Mouse (Mus musculus) heart, adult 9 months (tissue): ENCODE data around the gene Erc1.

Experiments
- DNase-seq, 2 experiments: peaks; one replicate each; pipeline ENCODE4 v3.0.0; 2022; ENCODE audit warnings: low spot score in 2 of 2

The Erc1 gene

DNA sequence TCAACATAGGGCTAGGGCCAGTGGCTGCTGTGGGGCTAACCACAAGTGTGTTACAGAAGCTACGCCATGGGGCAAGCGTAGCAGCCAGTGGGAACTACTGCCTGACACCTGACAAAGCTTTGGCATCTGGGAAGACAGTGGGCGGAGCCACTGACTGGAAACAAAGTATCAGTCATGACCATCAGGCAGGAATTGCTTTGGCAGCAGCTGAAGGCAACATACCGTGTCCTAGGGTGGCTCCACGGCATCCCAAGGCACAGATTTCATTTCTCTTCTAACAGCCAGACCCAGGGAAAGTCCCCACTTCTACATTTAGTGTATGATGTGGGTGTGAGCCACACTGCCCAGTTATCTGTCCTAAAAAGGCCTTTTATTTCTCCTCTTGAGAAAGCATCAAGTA, 321.5 kb downstream of the Erc1 start:
- no peak for DNase-seq

DNA sequence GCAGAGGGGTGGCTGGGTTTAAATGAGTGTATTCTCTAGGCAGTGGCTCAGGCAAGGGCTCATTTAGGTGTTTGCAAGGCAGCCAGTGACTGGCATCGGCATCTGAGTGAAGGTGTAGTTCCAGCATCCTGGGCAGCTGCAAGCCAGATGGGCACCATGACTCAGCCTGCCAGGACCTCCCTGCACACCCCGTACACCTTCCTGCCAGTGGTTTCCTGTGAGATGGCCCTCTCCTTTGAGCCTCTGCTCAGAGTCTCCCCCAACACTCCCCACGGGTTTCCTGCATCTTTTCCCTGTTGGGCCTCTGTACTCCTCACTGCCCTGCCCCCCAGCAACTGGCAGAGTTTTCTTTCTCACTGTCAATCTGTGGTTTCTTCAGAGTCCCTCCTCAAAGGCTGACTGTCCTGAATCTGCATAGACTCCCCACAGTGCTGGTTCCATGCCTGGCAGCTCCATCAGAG, 326.0 kb downstream of the Erc1 start:
- DNase-seq = no peak

DNA sequence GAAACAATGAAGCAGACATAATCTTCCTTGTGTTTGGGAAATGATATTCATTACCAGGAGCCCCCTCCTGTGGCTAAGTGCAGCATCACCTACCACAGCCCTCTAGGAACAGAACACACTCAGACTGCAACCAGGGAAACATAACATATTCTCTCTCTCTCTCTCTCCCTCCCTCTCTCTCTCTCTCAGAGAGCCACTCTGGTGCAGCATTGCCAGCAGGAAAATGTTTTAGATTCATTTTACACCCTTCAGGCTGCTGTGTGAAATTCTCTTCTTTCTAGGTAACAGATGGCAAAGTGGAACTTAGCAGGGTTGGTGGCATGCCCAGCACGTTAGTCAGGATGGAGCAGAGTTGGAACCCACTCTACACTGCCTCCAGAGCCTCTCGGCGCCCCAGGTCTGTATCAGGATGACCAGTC, 326.5 kb downstream of the Erc1 start:
- no peak for DNase-seq
